Mouse (Mus musculus): ENCODE data around the gene Ddx11.

DNA sequence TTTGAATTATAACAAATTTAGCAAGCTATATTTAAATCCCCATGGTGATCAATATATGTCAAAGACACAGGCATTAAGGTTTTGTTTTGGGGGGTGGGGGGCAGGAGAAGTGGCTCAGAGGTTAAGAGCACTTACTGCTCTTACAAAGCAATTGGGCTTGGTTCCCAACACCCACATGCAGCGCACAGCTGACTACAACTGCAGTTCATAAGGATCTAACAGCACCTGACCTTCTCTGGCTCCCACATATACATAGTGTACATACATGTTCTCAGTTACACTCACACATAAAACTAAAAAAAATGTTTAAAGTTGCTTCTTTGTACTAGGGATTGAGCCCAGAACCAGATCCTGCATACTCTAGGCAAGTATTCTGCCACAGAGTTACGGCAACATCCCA is 31.9 kb upstream of the Ddx11 start:
- no peak for TF ChIP-seq POLR2A (IDR thresholded peaks at IDR 0.05; ENCODE audit: borderline replicate concordance, low read depth, low read length)
- TF ChIP-seq CTCF (IDR thresholded peaks at IDR 0.05; ENCODE audit: low read depth, low read length), result no peak

All from bone marrow macrophage, adult 2 months (primary cell).